Mouse (Mus musculus): ENCODE data around the gene Ccl2. TPM values are rescaled to one million over a fixed set of nuclear protein-coding genes. Genes with fewer than 3 reads are reported as not detected.

The Ccl2 gene
- total RNA-seq, 1 experiment from 2014 or later: 1.9 TPM

DNA sequence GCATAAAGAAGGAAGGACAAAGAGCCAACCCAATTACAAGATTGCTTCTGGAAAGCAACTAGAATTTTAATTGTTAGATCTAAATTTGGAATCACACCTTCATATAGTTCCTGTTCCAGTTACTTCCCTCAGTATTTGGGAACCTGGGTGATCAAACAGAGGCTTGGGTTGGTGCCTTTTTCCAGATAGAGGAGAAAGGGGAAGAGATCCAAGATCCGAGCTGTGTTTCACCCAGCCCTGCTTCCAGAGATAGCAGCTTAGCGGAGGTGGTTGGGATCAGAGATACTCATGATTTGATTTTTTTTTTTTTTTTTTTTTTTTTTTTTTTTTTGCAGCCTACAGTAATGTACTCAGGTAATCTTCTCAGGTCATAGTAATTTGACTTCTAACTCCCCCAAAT is 486 bp downstream of the Ccl2 start:
- DNase-seq: no peak

DNA sequence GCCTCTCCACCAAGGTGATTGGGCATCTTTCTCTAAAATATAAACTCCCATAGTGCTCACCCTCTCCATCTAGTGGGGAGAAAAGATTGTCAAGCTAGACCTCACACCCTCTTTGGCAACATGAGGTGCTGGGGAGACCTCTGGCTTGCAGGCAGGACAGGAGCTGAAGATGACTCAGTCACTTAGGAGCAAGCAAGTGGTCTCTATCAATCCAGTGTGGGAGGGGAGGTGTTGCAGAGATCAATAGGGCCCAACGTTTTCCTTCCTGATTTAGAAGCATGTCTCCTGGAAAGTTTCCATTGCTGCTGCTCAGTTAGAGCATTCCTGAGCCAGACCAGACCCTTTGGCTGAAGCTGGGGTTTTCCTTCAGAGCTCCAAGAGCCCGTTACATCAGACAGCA is 3.2 kb downstream of the Ccl2 start, which contains the start of gene Gm17268:
Gm17268 (minus strand) TSS at position 28 of the 400 bp plus-strand sequence.
- DNase-seq: no peak

- DNase-seq: peak; percentile 32
Observed at GRCm38 (mm10) chr11:82039132-82039660, 3.8 kb downstream of the Ccl2 start.

DNA sequence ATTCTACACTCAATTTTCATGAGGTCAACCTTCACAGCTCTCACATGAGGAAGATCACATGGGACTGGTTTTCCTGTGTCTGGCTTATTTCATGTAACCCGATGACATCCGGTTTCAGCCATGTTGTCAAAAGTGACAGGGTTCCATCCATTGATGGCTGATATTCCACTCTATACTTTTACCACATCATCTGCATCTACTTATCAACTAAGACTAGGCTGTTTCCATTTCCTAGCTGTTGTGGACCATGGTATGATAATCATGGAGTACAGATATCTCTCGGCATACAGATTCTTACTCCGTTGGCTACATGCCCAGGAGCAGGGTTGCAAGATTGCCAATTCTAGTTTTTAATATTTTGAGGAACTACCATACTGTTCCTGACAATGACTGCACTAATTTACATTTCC is 6.3 kb downstream of the Ccl2 start:
- peak; percentile 8 for DNase-seq

- DNase-seq: peak; percentile 46
Observed at GRCm38 (mm10) chr11:82045471-82045870, 10.1 kb downstream of the Ccl2 start, which contains the start of gene Ccl7. Ccl7 (plus strand) TSS chr11:82045712.

DNA sequence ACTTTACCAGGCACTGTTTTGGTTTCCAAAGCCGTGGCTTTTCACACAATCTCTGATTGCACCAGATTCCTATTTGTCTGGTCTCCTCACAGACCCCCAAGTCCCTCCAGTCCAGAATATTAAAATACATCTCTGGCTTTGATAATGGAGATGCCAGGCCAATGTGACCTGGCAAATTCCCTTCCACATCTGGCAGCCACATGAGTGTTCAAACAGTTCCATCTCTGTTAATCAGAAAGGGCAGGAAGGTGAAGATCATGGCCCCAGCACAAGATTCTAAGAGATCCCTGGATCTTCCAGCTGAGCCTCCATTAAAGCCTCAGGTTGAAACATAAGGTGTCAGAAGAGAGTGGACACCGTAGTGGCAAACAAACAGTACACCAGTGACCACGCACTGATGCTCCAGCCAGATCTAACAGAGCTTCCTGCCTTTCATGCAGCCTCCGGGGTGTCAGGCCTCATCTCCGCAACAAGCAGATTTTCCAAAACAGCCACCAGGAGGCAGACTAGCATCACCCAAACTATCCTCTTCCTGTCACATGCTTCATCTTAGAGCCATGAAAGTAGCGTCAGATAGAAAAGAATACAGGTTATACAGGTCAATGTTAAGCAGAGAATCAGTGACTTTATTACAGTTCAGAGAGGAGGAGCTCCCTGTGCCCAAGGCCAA is 12.5 kb downstream of the Ccl2 start:
- DNase-seq: peak; percentile 67

GRCm38 (mm10) chr11:82053849-82054248 is 18.5 kb downstream of the Ccl2 start:
- no peak for DNase-seq

DNA sequence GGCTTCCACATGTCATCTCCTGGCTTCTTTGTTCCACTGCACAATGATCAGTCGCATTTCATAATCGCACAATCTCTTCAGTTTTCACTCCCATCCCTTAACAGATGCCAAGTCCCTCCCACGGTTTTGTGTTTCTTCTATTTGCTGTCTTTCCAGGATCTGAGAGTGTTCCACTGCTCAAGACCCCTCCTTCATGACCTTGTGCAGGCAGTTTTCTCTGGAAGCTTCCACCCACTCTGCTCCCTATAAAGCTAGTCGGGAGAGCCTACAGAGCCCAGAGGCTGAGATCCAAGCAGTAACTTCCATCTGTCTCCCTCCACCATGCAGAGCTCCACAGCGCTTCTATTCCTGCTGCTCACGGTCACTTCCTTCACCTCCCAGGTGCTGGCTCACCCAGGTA is 22.3 kb downstream of the Ccl2 start, which contains the start of gene Ccl11:
Ccl11 (plus strand) TSS at position 178 of the 400 bp plus-strand sequence.
- no peak for DNase-seq

DNA sequence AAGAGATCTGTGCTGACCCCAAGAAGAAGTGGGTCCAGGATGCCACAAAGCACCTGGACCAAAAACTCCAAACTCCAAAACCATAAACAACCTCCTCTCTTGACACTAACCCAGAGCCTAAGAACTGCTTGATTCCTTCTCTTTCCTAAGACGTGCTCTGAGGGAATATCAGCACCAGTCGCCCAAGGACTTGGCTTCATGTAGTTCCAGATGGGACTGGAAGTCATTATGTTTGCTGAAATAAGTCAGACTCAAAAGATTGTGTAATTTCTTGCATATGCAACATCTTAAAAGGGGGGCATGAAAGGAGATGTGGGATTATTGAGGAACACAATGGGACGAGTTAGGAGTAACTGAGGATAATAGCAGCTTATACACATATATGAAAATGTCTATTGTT is 26.9 kb downstream of the Ccl2 start:
- DNase-seq: no peak

GRCm38 (mm10) chr11:82063454-82063853 is 28.1 kb downstream of the Ccl2 start:
- DNase-seq: no peak

- DNase-seq: no peak
Observed at GRCm38 (mm10) chr11:82066953-82067571, 31.7 kb downstream of the Ccl2 start.

- no peak for DNase-seq
Observed at GRCm38 (mm10) chr11:82071076-82071475, 35.7 kb downstream of the Ccl2 start.

DNA sequence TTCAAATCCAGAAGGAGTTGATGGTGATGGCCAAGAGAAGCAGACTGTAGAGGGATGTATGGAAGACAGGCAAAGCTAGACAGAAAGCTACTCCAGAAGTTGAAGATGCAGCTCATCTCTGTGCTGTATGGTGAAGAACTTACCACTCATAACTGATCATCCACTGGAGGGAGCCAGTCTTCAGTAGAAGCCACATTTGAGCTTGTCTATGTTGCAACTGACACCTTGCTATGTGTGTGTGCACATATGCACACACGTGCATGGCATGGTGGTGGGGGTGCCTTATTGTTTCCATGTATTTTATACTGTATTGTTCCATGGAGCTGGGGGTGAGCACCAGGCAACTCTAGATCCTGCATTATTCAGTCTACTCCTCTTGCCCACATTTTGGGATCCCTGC is 37.0 kb downstream of the Ccl2 start:
- DNase-seq: no peak

GRCm38 (mm10) chr11:82072984-82073383 is 37.6 kb downstream of the Ccl2 start:
- DNase-seq: no peak

- no peak for DNase-seq
Observed at GRCm38 (mm10) chr11:82073686-82074085, 38.3 kb downstream of the Ccl2 start.

- DNase-seq: no peak
Observed at GRCm38 (mm10) chr11:82077031-82077430, 41.7 kb downstream of the Ccl2 start.

DNA sequence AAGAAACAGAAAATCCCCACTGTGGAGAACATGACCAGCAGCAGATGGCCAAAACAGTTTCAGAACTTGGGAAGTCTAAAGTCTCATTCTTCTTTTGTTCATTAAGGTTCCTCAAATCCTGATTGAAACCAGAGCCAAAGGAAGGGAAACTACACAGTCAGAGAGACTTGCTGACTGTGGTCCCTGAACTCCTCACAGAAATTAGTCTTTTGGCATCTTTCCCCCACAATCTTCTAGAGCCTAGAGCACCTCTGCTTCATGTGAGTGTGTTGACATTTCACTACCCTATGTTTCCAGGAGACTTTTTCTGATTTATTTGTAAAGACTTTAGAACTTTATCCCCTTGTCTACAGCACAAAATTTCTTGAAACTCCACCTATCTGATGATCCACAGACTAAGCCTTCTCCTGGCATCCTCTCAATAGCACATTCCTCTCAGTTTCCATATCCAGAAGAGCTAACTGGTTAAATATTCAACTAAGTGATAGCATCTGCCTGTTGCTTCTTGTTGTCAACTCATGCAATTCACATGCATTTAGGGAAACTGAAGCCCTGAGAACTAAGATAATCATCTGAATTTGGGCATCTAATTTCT is 42.9 kb downstream of the Ccl2 start:
- DNase-seq: no peak

DNA sequence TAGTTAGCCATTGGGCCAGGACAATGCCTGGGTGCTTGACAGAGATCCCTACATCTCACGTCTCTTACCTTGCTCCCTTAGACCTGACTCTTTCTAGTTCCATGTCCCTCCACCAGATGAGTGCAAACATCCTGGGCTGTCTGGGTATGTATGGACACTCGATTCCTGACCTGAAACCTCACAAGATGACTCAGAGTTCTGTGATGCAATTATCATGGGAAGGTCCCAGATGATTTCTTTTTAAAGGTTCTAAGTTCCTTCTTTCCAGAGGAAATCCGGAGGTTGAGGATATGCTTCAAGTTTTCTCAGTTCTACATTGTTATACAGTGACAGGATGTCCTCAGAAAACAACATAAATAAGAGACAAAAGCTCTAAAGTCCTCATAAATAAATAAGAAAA is 45.5 kb downstream of the Ccl2 start:
- DNase-seq: no peak

- DNase-seq: no peak
Observed at GRCm38 (mm10) chr11:82084360-82084759, 49.0 kb downstream of the Ccl2 start.
